Mouse (Mus musculus) embryonic fibroblast, embryonic 13.5 days (primary cell): ENCODE results near the gene Helt.

ENCODE experiments used
- CTCF ChIP-seq: IDR thresholded peaks from 2 replicates; pipeline ENCODE4 v1.5.1; 2011; ENCODE audit warnings: mild to moderate bottlenecking, control low read depth, low read length, moderate library complexity, borderline replicate concordance; ENCODE audit not compliant: insufficient read depth
- POLR2A ChIP-seq: IDR thresholded peaks from 2 replicates; pipeline ENCODE4 v1.6.1; 2011; ENCODE audit warnings: low read depth, mild to moderate bottlenecking, control low read depth, low read length, moderate library complexity

- TF ChIP-seq CTCF (no peak), POLR2A (no peak)
Measured at GRCm38 (mm10) chr8:46323672-46324191, 29.3 kb upstream of the Helt start.
